In genomic region chr17:52873195-52873594, GRCm38 (mm10) we compare ENCODE assay signal across 17 mouse cellular contexts.
DNase-seq lines count a peak whose midpoint lies in the region.
"Had no signal": no experiment of that assay in that cellular context is flagged by ENCODE, and none has a peak within 500 bp of the region (broad histone marks: within the 10 kb centered on the region; RNA-seq: fewer than 3 reads in every experiment).

No protein-coding gene starts in this region.

- DNase-seq in layer of hippocampus, adult 11-12 months (ENCODE audit: low spot score): peak; percentile 10
- no peak for DNase-seq in layer of hippocampus, adult 8-10 months (ENCODE audit: low spot score in 2 of 2)
- peak; percentile 29 to 59 for DNase-seq in right cerebral cortex, postnatal 10 days (ENCODE audit: low spot score in 2 of 2)
- no peak for DNase-seq in right cerebral cortex, postnatal 14 days
- DNase-seq in layer of hippocampus, adult 9-11 months: peak; percentile 8
- peak; percentile 59 for DNase-seq in telencephalon, adult 2 months (ENCODE audit: low read depth, low spot score)
- no peak for DNase-seq in cerebellum, adult 9-10 months
- no peak for DNase-seq in kidney, adult 18-20 months
- DNase-seq: adrenal gland, adult 8-10 months; B cell, adult 2 months; cerebellum, adult 9-11 months; heart, postnatal 36 days; kidney, adult 2 months; liver; lung, postnatal 36 days; midbrain, embryonic 14.5 days; thymus, adult 2 months had no signal

Comparison
In these comparisons a context has a peak if more than half of its experiments do, and no peak if none do; other contexts are left out.
1. DNase-seq: peak in layer of hippocampus, adult 11-12 months (single experiment), right cerebral cortex, postnatal 10 days (2 of 2), layer of hippocampus, adult 9-11 months (single experiment) and telencephalon, adult 2 months (single experiment); none in layer of hippocampus, adult 8-10 months (0 of 2), right cerebral cortex, postnatal 14 days (single experiment), cerebellum, adult 9-10 months (single experiment) and kidney, adult 18-20 months (single experiment).